Mouse (Mus musculus): Measurements from ENCODE around the gene Mrto4.

- no peak for TF ChIP-seq CTCF (IDR thresholded peaks at IDR 0.05; ENCODE audit: insufficient read depth, low read depth, low read length)
- no peak for TF ChIP-seq POLR2A (IDR thresholded peaks at IDR 0.05; ENCODE audit: insufficient read depth, low read depth, low read length)
Measured at GRCm38 (mm10) chr4:139335507-139335906, 16.9 kb downstream of the Mrto4 start.
